Mouse (Mus musculus): ENCODE data around the gene Srp54c. TPM values are rescaled to one million over a fixed set of nuclear protein-coding genes. Genes with fewer than 3 reads are reported as not detected.

The Srp54c gene
- total RNA-seq (2023): 10 to 100 TPM; 23.0 to 26.2 TPM

DNA sequence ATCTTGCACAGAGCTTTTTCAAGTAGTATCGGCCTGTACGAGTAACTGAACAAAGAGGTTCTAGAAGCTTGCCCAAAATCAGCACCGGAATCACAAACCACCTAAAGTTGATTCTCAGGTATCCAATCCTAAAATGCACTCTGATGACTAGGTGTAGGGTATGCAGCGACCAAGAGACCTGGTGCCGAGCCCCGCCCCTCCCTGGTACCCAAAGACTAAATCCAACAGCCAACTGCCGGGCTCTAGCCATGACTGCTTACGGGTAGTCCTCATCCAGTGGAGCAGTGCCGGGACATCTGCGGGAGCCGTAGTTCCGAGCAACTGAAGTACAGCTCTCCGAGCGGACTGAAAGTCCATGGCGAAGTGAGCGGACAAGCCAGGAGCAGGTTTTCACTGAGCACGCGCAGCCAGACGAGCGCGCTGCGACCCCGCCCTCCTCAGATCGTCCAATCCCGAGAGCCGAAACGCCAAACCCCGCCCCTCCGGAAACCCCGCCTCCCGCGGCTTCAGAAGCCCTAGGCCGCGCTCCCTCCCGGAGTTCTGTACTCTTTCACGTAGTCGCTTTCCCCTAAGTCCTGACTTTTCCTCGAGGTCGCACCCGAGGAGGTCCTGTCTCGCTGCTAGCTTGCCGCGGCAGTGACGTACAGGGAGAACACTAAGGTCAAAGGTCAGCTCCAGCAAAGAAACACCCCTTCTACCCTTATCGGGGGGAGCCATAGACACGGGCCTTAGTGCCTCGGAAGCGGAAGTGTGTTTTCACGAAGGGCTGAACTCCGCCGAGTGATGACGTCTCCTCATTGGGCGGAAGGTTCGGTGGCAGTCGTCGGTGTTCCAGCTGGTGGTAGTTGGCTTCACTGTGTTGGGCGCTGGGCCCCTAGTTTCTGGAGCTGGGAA is at the start of gene Srp54c:
Gene Srp54c, plus strand, starts transcription at position 543 of the 894 bp plus-strand sequence.

DNA sequence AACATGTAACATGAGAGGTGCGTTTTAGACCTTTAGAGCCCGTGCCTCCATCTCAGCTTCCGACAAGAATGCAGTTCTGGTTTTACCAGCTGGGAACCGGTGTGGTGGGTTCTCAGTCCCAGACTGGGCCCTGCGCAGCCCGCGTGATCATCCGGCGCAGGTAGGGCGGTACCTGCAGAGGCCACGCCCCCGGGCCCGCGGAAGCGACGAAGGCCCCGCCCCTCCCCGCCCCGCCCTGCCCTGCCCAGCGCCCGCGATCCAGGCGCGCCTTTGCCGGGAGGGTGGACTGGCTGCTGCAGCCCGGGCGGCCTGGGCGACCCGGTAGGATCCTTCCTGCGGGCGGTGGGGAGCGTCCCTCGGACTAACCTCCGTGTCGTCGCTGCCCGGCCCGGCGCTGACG is 30.7 kb upstream of the Srp54c start, which contains the start of gene 1700047I17Rik2:
Gene 1700047I17Rik2, plus strand, starts transcription at position 287 of the 400 bp plus-strand sequence.

GRCm38 (mm10) chr12:55299336-55299735 is 69.4 kb downstream of the Srp54c start, which contains the start of gene 1110008L16Rik:
1110008L16Rik (plus strand) TSS chr12:55299577.

DNA sequence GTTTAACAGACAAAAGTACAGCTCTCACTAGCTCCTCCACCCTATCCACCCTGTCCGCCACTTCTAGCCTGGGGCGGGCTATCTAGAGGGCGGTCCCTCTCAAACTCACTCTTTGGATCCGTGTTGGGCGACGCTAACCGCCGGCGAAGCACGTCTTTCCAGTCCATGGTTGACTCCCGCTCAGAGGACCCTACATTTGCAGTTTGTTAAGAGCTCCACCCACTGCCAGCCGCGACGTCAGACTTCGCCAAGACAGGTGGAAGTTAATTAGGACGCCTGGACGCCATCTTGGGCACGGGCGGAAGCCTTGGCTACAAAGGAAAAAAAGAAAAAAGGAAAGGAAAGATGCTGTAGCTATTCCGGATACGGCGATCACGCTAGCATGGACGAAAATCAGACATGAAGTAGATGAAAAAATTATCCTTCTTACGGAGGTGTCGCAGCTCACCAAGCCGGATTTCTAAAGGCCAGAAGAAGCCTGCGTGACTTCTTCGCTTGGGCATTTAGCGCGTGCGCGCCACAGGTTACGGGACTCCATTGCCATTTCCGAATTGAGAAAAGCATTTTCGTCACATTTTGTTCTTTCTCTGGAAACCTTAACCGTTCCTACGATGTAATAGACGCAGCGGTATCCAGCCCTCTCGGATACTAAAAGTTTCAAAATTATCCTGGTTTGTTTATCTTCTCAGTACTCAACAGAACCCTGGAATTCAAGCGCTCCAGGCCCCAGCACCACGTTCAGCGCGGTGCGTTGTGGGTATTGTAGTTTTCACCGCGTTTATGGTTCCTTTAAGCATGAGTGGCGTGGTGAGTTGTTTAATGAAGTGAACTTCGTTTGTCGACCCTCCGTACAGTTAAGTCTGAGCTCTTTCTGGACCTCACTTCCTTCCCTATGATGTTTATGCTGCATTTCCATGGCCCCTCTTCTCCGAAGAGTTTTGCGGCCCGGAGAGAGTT is 72.8 kb downstream of the Srp54c start, which contains the start of gene Ppp2r3c:
Gene Ppp2r3c, minus strand, starts transcription at position 514 of the 957 bp plus-strand sequence.

Other genes with a start within 250 kb of the Srp54c start
- not detected for gene Gm20403, start 243.6 kb upstream of the Srp54c start, total RNA-seq (2023)
- gene Baz1a, start 215.8 kb upstream of the Srp54c start, total RNA-seq (2023): 100 to 1,000 TPM; 264 to 292 TPM
- gene 2700097O09Rik, start 150.1 kb upstream of the Srp54c start, total RNA-seq (2023): 1 to 10 TPM; 7.1 to 8.1 TPM
- 10 to 100 TPM; 71.4 to 72.9 TPM for gene Srp54a, start 149.9 kb upstream of the Srp54c start, total RNA-seq (2023)
- 10 to 100 TPM in 1 of 2 experiments, 1 to 10 TPM in 1; 4.8 to 10.4 TPM for gene Fam177a, start 105.7 kb upstream of the Srp54c start, total RNA-seq (2023)
- gene Srp54b, start 75.1 kb upstream of the Srp54c start, total RNA-seq (2023): 10 to 100 TPM; 23.4 to 27.3 TPM
- gene 1700047I17Rik2, start 30.6 kb upstream of the Srp54c start, total RNA-seq (2023): 1 to 10 TPM in 1 of 2 experiments, not detected in 1; 8.4 TPM
- gene 1110008L16Rik, start 69.4 kb downstream of the Srp54c start, total RNA-seq (2023): 10 to 100 TPM; 10.5 to 12.7 TPM
- gene Ppp2r3c, start 72.8 kb downstream of the Srp54c start, total RNA-seq (2023): 10 to 100 TPM; 21.7 to 22.6 TPM
- 100 to 1,000 TPM in 1 of 2 experiments, 10 to 100 TPM in 1; 93.4 to 101 TPM for gene Psma6, start 154.1 kb downstream of the Srp54c start, total RNA-seq (2023)